Mouse (Mus musculus) heart, postnatal 0 days (tissue): ENCODE results near the gene Itgb2.

Experiments used
- CTCF ChIP-seq: IDR thresholded peaks from 2 replicates; pipeline ENCODE4 v1.5.1; 2016; ENCODE audit warnings: antibody characterized with exemption, control low read depth, low read depth
- EP300 ChIP-seq: IDR thresholded peaks from 2 replicates; pipeline ENCODE4 v1.6.1; 2016; ENCODE audit warnings: antibody characterized with exemption, low read depth

DNA sequence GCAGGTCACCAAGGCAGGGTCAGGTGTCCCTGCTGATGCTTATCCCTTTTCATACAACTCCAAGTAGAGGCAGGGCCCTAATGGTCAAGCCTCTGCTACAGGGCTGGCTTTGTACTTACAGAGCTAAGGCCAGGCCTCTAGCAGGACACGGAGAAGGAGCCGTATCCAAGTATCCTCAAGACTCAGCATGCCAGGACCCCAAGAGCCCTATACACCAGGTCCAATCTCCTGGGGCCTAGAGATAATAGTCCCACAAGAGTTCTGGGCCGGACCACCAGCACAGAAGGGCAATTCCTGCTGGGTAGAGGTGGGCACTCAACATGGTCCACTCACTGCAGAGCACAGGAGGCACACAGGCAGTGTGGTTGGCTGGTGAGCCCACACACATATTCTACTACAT lies 21.3 kb upstream of the Itgb2 start:
- TF ChIP-seq CTCF (no peak), EP300 (no peak)
